Mouse (Mus musculus): ENCODE results near the gene Dennd1a. TPM values are rescaled to one million over a fixed set of nuclear protein-coding genes. Genes with fewer than 3 reads are reported as not detected.
A peak's percentile ranks its signal among the peaks of the same experiment; 100 is the strongest.

Gene Dennd1a
- polyA plus RNA-seq, 1 experiment: 36.2 TPM

DNA sequence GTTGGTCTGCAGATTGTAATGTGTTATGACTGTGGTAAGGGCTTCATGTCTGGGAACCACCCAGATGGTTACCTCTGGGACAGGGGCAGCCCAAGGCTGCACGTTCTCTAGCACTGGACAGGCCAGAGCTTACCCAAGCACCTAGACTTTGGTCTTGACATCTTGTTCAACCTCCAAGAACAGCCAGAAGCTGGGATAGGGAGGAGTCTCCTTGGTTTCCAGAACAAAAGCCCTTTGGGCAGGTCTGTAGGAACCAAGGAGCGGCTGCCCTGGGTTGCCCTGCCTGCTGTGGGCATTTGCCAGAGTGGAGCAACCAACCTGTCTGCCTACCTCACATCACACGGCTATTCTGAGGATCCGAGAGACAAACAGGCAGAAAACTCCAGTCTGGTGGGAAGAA, 490.1 kb downstream of the Dennd1a start:
- peak; percentile 53 for DNase-seq
- 73% methylated on average over 4 of the region's 4 CpGs for WGBS
- Histone ChIP-seq H3K4me3 (ENCODE audit: insufficient read depth, low read depth, low read length) (no peak overlapping the region), H3K27me3 (replicated peaks; ENCODE audit: control insufficient read depth, insufficient read depth, low read length) (no peaks in the 10 kb centered on the region), H3K36me3 (ENCODE audit: control insufficient read depth, insufficient read depth, low read length) (no peaks in the 10 kb centered on the region), H3K4me1 (ENCODE audit: control insufficient read depth, insufficient read depth, low read length) (no peaks in the 10 kb centered on the region), H3K27ac (ENCODE audit: insufficient read depth, low read depth, low read length) (no peak overlapping the region)
- TF ChIP-seq POLR2A (IDR thresholded peaks at IDR 0.05; ENCODE audit: low read depth, low read length) (no peak), CTCF (conservative IDR thresholded peaks at IDR 0.05; ENCODE audit: insufficient read depth, insufficient read length, low read depth, low read length) (no peak)

DNA sequence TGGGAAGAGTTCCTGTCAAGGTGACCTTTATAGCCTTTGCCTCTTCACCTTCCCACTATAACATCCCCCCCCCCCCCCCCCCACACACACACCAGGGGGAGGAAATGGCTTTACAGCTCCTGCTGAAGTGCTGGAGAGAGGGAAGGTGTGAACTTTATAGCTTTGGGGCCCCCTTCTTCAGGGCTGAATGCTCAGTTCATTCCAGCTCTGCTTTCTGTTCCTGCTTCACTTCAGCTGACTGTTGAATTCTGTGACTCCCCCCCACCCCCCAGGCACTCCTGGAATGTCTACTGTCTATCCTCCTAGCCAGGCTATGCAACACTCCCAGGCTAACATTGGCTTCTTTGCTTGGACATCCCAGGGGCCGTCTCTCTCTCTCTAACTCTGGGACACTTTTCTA, 491.2 kb downstream of the Dennd1a start:
- Histone ChIP-seq H3K4me1 (ENCODE audit: control insufficient read depth, insufficient read depth, low read length) (no peaks in the 10 kb centered on the region), H3K27ac (ENCODE audit: insufficient read depth, low read depth, low read length) (no peak overlapping the region), H3K27me3 (replicated peaks; ENCODE audit: control insufficient read depth, insufficient read depth, low read length) (no peaks in the 10 kb centered on the region), H3K36me3 (ENCODE audit: control insufficient read depth, insufficient read depth, low read length) (no peaks in the 10 kb centered on the region), H3K4me3 (ENCODE audit: insufficient read depth, low read depth, low read length) (no peak overlapping the region)
- no peak for TF ChIP-seq CTCF (conservative IDR thresholded peaks at IDR 0.05; ENCODE audit: insufficient read depth, insufficient read length, low read depth, low read length)
- no peak for TF ChIP-seq POLR2A (IDR thresholded peaks at IDR 0.05; ENCODE audit: low read depth, low read length)
- no peak for DNase-seq
- 29% methylated on average over 1 of the region's 1 CpGs for WGBS

DNA sequence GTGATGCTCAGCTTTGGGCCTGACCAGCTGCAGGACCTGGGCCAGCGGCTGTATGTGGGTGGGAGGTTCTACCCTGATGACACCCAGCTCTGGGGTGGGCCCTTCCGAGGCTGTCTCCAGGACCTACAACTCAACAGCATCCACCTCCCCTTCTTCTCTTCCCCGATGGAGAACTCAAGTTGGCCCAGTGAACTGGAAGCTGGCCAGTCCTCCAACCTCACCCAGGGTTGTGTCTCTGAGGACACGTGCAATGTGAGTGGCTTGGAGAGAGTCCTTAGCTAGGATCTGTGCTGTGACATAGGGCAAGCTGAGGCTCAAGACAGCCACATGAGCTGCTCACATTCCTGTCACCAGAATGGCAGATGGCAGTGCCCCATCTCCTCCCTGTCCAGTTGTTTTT, 495.9 kb downstream of the Dennd1a start:
- Histone ChIP-seq H3K36me3 (ENCODE audit: control insufficient read depth, insufficient read depth, low read length) (no peaks in the 10 kb centered on the region), H3K27me3 (replicated peaks; ENCODE audit: control insufficient read depth, insufficient read depth, low read length) (no peaks in the 10 kb centered on the region), H3K4me3 (ENCODE audit: insufficient read depth, low read depth, low read length) (no peak overlapping the region), H3K4me1 (ENCODE audit: control insufficient read depth, insufficient read depth, low read length) (peaks cover 10% of the 10 kb centered on the region), H3K27ac (ENCODE audit: insufficient read depth, low read depth, low read length) (no peak overlapping the region)
- no peak for DNase-seq
- TF ChIP-seq CTCF (conservative IDR thresholded peaks at IDR 0.05; ENCODE audit: insufficient read depth, insufficient read length, low read depth, low read length) (no peak), POLR2A (IDR thresholded peaks at IDR 0.05; ENCODE audit: low read depth, low read length) (no peak)
- 82% methylated on average over 4 of the region's 4 CpGs for WGBS

DNA sequence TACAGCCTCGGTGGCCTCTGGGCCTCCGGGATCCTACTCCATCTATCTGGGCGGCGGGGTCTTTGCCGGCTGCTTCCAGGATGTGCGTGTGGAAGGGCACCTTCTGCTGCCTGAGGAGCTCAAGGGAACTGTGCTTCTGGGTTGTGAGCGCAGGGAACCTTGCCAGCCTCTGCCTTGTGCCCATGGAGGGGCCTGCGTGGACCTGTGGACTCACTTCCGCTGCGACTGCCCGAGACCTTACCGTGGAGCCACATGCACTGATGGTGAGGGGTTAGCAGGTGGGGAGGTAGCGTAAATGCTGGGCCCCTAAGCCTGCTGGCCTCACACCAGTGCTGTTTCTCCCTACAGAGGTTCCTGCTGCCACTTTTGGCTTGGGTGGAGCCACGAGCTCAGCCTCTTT, 496.5 kb downstream of the Dennd1a start:
- no peaks in the 10 kb centered on the region for H3K27me3 ChIP-seq (replicated peaks; ENCODE audit: control insufficient read depth, insufficient read depth, low read length)
- 94% methylated on average over 14 of the region's 14 CpGs for WGBS
- no peak overlapping the region for H3K4me3 ChIP-seq (ENCODE audit: insufficient read depth, low read depth, low read length)
- no peak overlapping the region for H3K27ac ChIP-seq (ENCODE audit: insufficient read depth, low read depth, low read length)
- no peaks in the 10 kb centered on the region for H3K36me3 ChIP-seq (ENCODE audit: control insufficient read depth, insufficient read depth, low read length)
- no peak for TF ChIP-seq CTCF (conservative IDR thresholded peaks at IDR 0.05; ENCODE audit: insufficient read depth, insufficient read length, low read depth, low read length)
- TF ChIP-seq POLR2A (IDR thresholded peaks at IDR 0.05; ENCODE audit: low read depth, low read length): no peak
- peaks cover 10% of the 10 kb centered on the region for H3K4me1 ChIP-seq (ENCODE audit: control insufficient read depth, insufficient read depth, low read length)
- DNase-seq: no peak

- Histone ChIP-seq H3K27me3 (replicated peaks; ENCODE audit: control insufficient read depth, insufficient read depth, low read length) (no peaks in the 10 kb centered on the region), H3K4me1 (ENCODE audit: control insufficient read depth, insufficient read depth, low read length) (peaks cover 10% of the 10 kb centered on the region), H3K4me3 (ENCODE audit: insufficient read depth, low read depth, low read length) (no peak overlapping the region), H3K36me3 (ENCODE audit: control insufficient read depth, insufficient read depth, low read length) (no peaks in the 10 kb centered on the region), H3K27ac (ENCODE audit: insufficient read depth, low read depth, low read length) (no peak overlapping the region)
- TF ChIP-seq POLR2A (IDR thresholded peaks at IDR 0.05; ENCODE audit: low read depth, low read length) (no peak), CTCF (conservative IDR thresholded peaks at IDR 0.05; ENCODE audit: insufficient read depth, insufficient read length, low read depth, low read length) (no peak)
- WGBS: 79% methylated on average over 10 of the region's 10 CpGs
- no peak for DNase-seq
Measured at GRCm38 (mm10) chr2:37789995-37790394, 497.2 kb downstream of the Dennd1a start.

DNA sequence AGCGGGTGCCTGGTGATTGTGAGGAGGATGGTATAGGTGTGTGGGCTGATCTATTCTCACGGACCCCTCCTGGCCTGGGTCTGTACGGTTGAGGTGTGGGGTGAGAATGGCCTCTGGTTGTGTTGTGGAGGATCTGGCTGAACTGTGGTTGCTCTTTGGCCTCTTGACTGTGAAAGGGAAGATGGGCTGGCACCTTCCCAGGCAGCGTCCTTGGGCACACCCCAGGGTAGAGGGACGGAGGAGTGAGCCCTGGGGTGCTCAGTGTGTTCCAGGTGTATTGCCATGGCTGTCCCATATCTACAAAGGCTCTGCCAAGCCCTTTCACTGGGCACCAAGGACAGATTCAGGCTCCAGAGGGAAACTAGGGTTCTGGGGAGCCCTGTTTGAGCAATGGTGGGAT, 498.2 kb downstream of the Dennd1a start:
- Histone ChIP-seq H3K4me3 (ENCODE audit: insufficient read depth, low read depth, low read length) (no peak overlapping the region), H3K36me3 (ENCODE audit: control insufficient read depth, insufficient read depth, low read length) (no peaks in the 10 kb centered on the region), H3K4me1 (ENCODE audit: control insufficient read depth, insufficient read depth, low read length) (peaks cover 10% of the 10 kb centered on the region), H3K27me3 (replicated peaks; ENCODE audit: control insufficient read depth, insufficient read depth, low read length) (no peaks in the 10 kb centered on the region), H3K27ac (ENCODE audit: insufficient read depth, low read depth, low read length) (0 out of 2 replicates have a peak overlapping the region, but pooled peaks have one; percentile 17)
- 66% methylated on average over 5 of the region's 5 CpGs for WGBS
- TF ChIP-seq POLR2A (IDR thresholded peaks at IDR 0.05; ENCODE audit: low read depth, low read length) (no peak), CTCF (conservative IDR thresholded peaks at IDR 0.05; ENCODE audit: insufficient read depth, insufficient read length, low read depth, low read length) (no peak)
- peak; percentile 59 for DNase-seq

DNA sequence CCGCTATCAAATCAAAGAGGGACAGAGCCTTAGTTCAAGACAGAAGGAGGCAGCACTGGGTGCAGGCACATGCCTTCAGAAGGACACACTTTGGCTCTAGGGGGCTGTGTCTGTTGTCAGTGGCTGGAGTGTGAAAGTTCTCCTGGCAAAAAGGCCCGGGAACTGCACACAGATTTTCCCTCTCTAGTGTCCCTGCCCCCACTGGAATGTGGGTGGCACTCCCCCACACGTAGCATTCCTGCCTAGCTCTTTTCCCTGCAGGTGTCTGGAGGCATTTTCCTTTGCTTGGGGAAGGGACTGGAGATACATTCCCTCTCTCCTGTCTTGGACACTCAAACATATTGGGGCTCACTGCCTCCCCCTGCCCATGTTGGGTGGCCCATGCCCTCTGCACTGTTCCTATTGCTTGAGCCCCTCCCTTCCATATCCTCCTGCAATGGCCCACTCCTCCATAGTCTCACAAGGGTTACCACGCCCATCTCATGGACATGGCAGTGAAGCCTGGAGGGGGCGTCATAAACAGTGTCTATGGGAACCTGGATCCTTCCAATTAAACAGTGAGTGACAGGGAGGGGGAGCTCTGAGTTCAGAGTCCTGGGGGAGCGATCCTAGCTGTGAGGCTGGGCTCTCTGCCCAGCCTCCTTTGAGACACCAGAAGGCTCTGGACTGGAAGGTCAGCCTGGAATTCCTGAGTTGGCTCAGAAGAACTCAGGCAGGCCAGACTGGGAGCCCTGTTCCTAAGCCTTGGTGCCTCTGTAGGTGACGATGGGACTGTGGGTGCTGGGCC, 498.8 kb downstream of the Dennd1a start:
- 0 out of 2 replicates have a peak overlapping the region, but pooled peaks have one; percentile 17 for H3K27ac ChIP-seq (ENCODE audit: insufficient read depth, low read depth, low read length)
- TF ChIP-seq CTCF (conservative IDR thresholded peaks at IDR 0.05; ENCODE audit: insufficient read depth, insufficient read length, low read depth, low read length) (no peak), POLR2A (IDR thresholded peaks at IDR 0.05; ENCODE audit: low read depth, low read length) (no peak)

More for the DNA sequence above, 498.8 kb downstream of the Dennd1a start:
- Histone ChIP-seq H3K4me3 (ENCODE audit: insufficient read depth, low read depth, low read length) (no peak overlapping the region), H3K27me3 (replicated peaks; ENCODE audit: control insufficient read depth, insufficient read depth, low read length) (no peaks in the 10 kb centered on the region), H3K4me1 (ENCODE audit: control insufficient read depth, insufficient read depth, low read length) (peaks cover 10% of the 10 kb centered on the region), H3K36me3 (ENCODE audit: control insufficient read depth, insufficient read depth, low read length) (no peaks in the 10 kb centered on the region)
- peak; percentile 69 for DNase-seq
- 33% methylated on average over 7 of the region's 7 CpGs for WGBS
